Mouse (Mus musculus): ENCODE results near the gene Efl1. TPM values are rescaled to one million over a fixed set of nuclear protein-coding genes. Genes with fewer than 3 reads are reported as not detected.

Efl1 gene
- polyA plus RNA-seq (2017; shearing (Covaris generic)) = 30.3 TPM

GRCm38 (mm10) chr7:82648353-82649080 is at the start of gene Efl1, which contains the start of gene Saxo2:
Efl1 (plus strand) TSS chr7:82648614.
Saxo2 (minus strand) TSS chr7:82648528.

Other genes with a start within 250 kb of the Efl1 start
- gene Saxo2, start 86 bp upstream of the Efl1 start, polyA plus RNA-seq (2017; shearing (Covaris generic)) = not detected
- 2.9 TPM for gene Mex3b, start 218.7 kb downstream of the Efl1 start, polyA plus RNA-seq (2017; shearing (Covaris generic))